Mouse (Mus musculus): Measurements from ENCODE around the gene Mob1a. TPM values are rescaled to one million over a fixed set of nuclear protein-coding genes. Genes with fewer than 3 reads are reported as not detected.
A peak's percentile ranks its signal among the peaks of the same experiment; 100 is the strongest.

Mob1a gene
- 39.1 and 41.3 TPM in 2 replicates for polyA plus RNA-seq (2012; rRNA removed)

GRCm38 (mm10) chr6:83325525-83326393 is at the start of gene Mob1a, which contains the start of gene Mthfd2:
Gene Mob1a (plus strand): TSS chr6:83326016.
Gene Mthfd2 (minus strand): TSS chr6:83325908.
- peak; percentile 95 for DNase-seq
- under 1% methylated on average over 63 of the region's 65 CpGs for WGBS
- H3K4me1 ChIP-seq (ENCODE audit: control insufficient read depth, insufficient read depth, low read length), result peaks cover 5% of the 10 kb centered on the region
- TF ChIP-seq CTCF (IDR thresholded peaks at IDR 0.05; ENCODE audit: insufficient read depth, low read length), result no peak
- TF ChIP-seq POLR2A (IDR thresholded peaks at IDR 0.05; ENCODE audit: borderline replicate concordance, extremely low read depth, low read depth, low read length), result peak; percentile 95; the same call in 1 of the 2 replicates
- H3K4me3 ChIP-seq (replicated peaks; ENCODE audit: extremely low read depth, low read depth, low read length), result peak within 1 kb of the TSS; percentile 81

GRCm38 (mm10) chr6:83277151-83277550 is 48.7 kb upstream of the Mob1a start:
- TF ChIP-seq CTCF (IDR thresholded peaks at IDR 0.05; ENCODE audit: insufficient read depth, low read length), result no peak
- TF ChIP-seq POLR2A (IDR thresholded peaks at IDR 0.05; ENCODE audit: borderline replicate concordance, extremely low read depth, low read depth, low read length), result no peak
- Histone ChIP-seq H3K4me1 (ENCODE audit: control insufficient read depth, insufficient read depth, low read length) (no peaks in the 10 kb centered on the region), H3K4me3 (replicated peaks; ENCODE audit: extremely low read depth, low read depth, low read length) (no peak overlapping the region)
- WGBS, result 62% methylated on average over 13 of the region's 13 CpGs
- no peak for DNase-seq

- peak; percentile 18 for DNase-seq
- no peaks in the 10 kb centered on the region for H3K4me1 ChIP-seq (ENCODE audit: control insufficient read depth, insufficient read depth, low read length)
- TF ChIP-seq POLR2A (IDR thresholded peaks at IDR 0.05; ENCODE audit: borderline replicate concordance, extremely low read depth, low read depth, low read length) (no peak), CTCF (IDR thresholded peaks at IDR 0.05; ENCODE audit: insufficient read depth, low read length) (peak; percentile 68)
- WGBS, result 22% methylated on average over 2 of the region's 2 CpGs
- H3K4me3 ChIP-seq (replicated peaks; ENCODE audit: extremely low read depth, low read depth, low read length), result no peak overlapping the region
These were observed 46.9 kb upstream of the Mob1a start for GRCm38 (mm10) chr6:83278881-83279280.

- no peak for DNase-seq
- no peak for TF ChIP-seq POLR2A (IDR thresholded peaks at IDR 0.05; ENCODE audit: borderline replicate concordance, extremely low read depth, low read depth, low read length)
- peak; percentile 64 for TF ChIP-seq CTCF (IDR thresholded peaks at IDR 0.05; ENCODE audit: insufficient read depth, low read length)
- 79% methylated on average over 8 of the region's 8 CpGs for WGBS
- no peak overlapping the region for H3K4me3 ChIP-seq (replicated peaks; ENCODE audit: extremely low read depth, low read depth, low read length)
- no peaks in the 10 kb centered on the region for H3K4me1 ChIP-seq (ENCODE audit: control insufficient read depth, insufficient read depth, low read length)
These were observed 45.4 kb upstream of the Mob1a start for GRCm38 (mm10) chr6:83280256-83280955.

GRCm38 (mm10) chr6:83300447-83301229 is 25.2 kb upstream of the Mob1a start:
- 74% methylated on average over 7 of the region's 7 CpGs for WGBS
- no peak overlapping the region for H3K4me3 ChIP-seq (replicated peaks; ENCODE audit: extremely low read depth, low read depth, low read length)
- TF ChIP-seq POLR2A (IDR thresholded peaks at IDR 0.05; ENCODE audit: borderline replicate concordance, extremely low read depth, low read depth, low read length), result no peak
- TF ChIP-seq CTCF (IDR thresholded peaks at IDR 0.05; ENCODE audit: insufficient read depth, low read length), result no peak

GRCm38 (mm10) chr6:83301294-83301693 is 24.5 kb upstream of the Mob1a start:
- WGBS, result 76% methylated on average over 2 of the region's 2 CpGs
- no peak for DNase-seq
- no peak overlapping the region for H3K4me3 ChIP-seq (replicated peaks; ENCODE audit: extremely low read depth, low read depth, low read length)
- no peak for TF ChIP-seq POLR2A (IDR thresholded peaks at IDR 0.05; ENCODE audit: borderline replicate concordance, extremely low read depth, low read depth, low read length)
- no peak for TF ChIP-seq CTCF (IDR thresholded peaks at IDR 0.05; ENCODE audit: insufficient read depth, low read length)
- H3K4me1 ChIP-seq (ENCODE audit: control insufficient read depth, insufficient read depth, low read length), result no peaks in the 10 kb centered on the region

More at GRCm38 (mm10) chr6:83300447-83301229, 25.2 kb upstream of the Mob1a start:
- DNase-seq, result no peak
- no peaks in the 10 kb centered on the region for H3K4me1 ChIP-seq (ENCODE audit: control insufficient read depth, insufficient read depth, low read length)

- TF ChIP-seq POLR2A (IDR thresholded peaks at IDR 0.05; ENCODE audit: borderline replicate concordance, extremely low read depth, low read depth, low read length), result no peak
- DNase-seq, result no peak
- H3K4me3 ChIP-seq (replicated peaks; ENCODE audit: extremely low read depth, low read depth, low read length), result no peak overlapping the region
- WGBS, result 79% methylated on average over 5 of the region's 5 CpGs
- H3K4me1 ChIP-seq (ENCODE audit: control insufficient read depth, insufficient read depth, low read length), result no peaks in the 10 kb centered on the region
These were observed 23.6 kb upstream of the Mob1a start for GRCm38 (mm10) chr6:83302264-83302663.

- no peak for DNase-seq
- no peak for TF ChIP-seq POLR2A (IDR thresholded peaks at IDR 0.05; ENCODE audit: borderline replicate concordance, extremely low read depth, low read depth, low read length)
- TF ChIP-seq CTCF (IDR thresholded peaks at IDR 0.05; ENCODE audit: insufficient read depth, low read length), result no peak
- Histone ChIP-seq H3K4me3 (replicated peaks; ENCODE audit: extremely low read depth, low read depth, low read length) (no peak overlapping the region), H3K4me1 (ENCODE audit: control insufficient read depth, insufficient read depth, low read length) (no peaks in the 10 kb centered on the region)
- 89% methylated on average over 7 of the region's 7 CpGs for WGBS
These were observed 16.8 kb upstream of the Mob1a start for GRCm38 (mm10) chr6:83309017-83309416.

- no peak for DNase-seq
- Histone ChIP-seq H3K4me3 (replicated peaks; ENCODE audit: extremely low read depth, low read depth, low read length) (no peak overlapping the region), H3K4me1 (ENCODE audit: control insufficient read depth, insufficient read depth, low read length) (no peaks in the 10 kb centered on the region)
- TF ChIP-seq CTCF (IDR thresholded peaks at IDR 0.05; ENCODE audit: insufficient read depth, low read length), result no peak
- no peak for TF ChIP-seq POLR2A (IDR thresholded peaks at IDR 0.05; ENCODE audit: borderline replicate concordance, extremely low read depth, low read depth, low read length)
- 93% methylated on average over 11 of the region's 11 CpGs for WGBS
These were observed 14.6 kb upstream of the Mob1a start for GRCm38 (mm10) chr6:83311206-83311605.

Data from lung, adult 2 months (tissue).